Comparison of ENCODE assay signal across 9 mouse cellular contexts in the genomic region with DNA sequence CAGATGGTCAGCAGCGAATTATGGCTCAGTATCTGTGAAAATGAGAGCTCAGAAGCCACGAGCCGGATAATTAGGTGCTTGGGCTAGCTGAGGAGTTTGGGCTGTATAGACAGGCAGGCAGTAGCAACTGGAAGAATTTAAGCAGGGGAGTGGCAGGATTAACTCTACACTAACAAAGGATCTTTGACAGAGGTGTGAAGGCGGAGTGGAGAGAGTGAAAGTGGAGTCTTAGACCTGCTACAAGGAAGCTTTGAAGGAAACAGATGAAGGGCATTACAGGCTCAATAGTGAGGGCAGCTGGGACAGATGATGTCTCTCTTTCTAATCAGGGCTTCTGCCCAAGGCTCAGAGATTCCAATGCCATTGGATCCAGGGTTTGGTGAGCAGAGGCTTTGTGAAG. TPM values are rescaled to one million over a fixed set of nuclear protein-coding genes. Genes with fewer than 3 reads are reported as not detected.
DNase-seq lines count a peak whose midpoint lies in the region; ATAC-seq lines count a peak whose summit lies in the region.
"Had no signal": no experiment of that assay in that cellular context is flagged by ENCODE, and none has a peak within 500 bp of the region (broad histone marks: within the 10 kb centered on the region; RNA-seq: fewer than 3 reads in every experiment).

No protein-coding gene starts in this region.

- no peak for ATAC-seq in kidney, embryonic 14.5 days (ENCODE audit: low FRiP score, low TSS enrichment)
- no peak for ATAC-seq in embryonic facial prominence, embryonic 15.5 days (ENCODE audit: insufficient number of reproducible peaks, low FRiP score, low TSS enrichment, low read depth)
- no peak for ATAC-seq in liver, embryonic 13.5 days (ENCODE audit: low read depth)

- H3K4me1 ChIP-seq in kidney, embryonic 14.5 days (ENCODE audit: control insufficient read depth, insufficient read depth, low read length) = peaks cover 28% of the 10 kb centered on the region
- peaks cover 44% of the 10 kb centered on the region for H3K4me1 ChIP-seq in embryonic facial prominence, embryonic 15.5 days
- peaks cover 51% of the 10 kb centered on the region for H3K4me1 ChIP-seq in liver, embryonic 13.5 days (replicated peaks)

- DNase-seq in kidney, adult 18-20 months = no peak
- DNase-seq in R1 (ENCODE audit: low read depth, low spot score) = peak; percentile 65
- DNase-seq in liver, embryonic 13.5 days = no peak
- DNase-seq in adrenal gland, postnatal 10 days = no peak
- no peak for DNase-seq in T-cell, adult 2 months (ENCODE audit: low spot score)
- no peak for DNase-seq in adrenal gland, postnatal 36 days

- H3K4me3 ChIP-seq in kidney, embryonic 14.5 days (ENCODE audit: low read length) = no peak overlapping the region
- peak overlapping the region; percentile 84; the same call in 1 of the 2 replicates for H3K4me3 ChIP-seq in embryonic facial prominence, embryonic 15.5 days (replicated peaks)
- H3K4me3 ChIP-seq in liver, embryonic 13.5 days (replicated peaks) = peak overlapping the region; percentile 99

- WGBS in kidney, embryonic 14.5 days = 40% methylated on average over 4 of the region's 4 CpGs
- WGBS in embryonic facial prominence, embryonic 15.5 days = 53% methylated on average over 4 of the region's 4 CpGs
- WGBS in liver, embryonic 13.5 days (ENCODE audit: insufficient replicate concordance) = 75% methylated on average over 4 of the region's 4 CpGs

- H3K36me3 ChIP-seq in kidney, embryonic 14.5 days (ENCODE audit: control insufficient read depth, insufficient read depth, low read length) = no peaks in the 10 kb centered on the region; the same call in 1 of the 2 replicates
- no peaks in the 10 kb centered on the region for H3K36me3 ChIP-seq in embryonic facial prominence, embryonic 15.5 days
- H3K36me3 ChIP-seq in liver, embryonic 13.5 days = 0 out of 2 replicates have a peak, but pooled peaks cover 9% of the 10 kb centered on the region

- H3K9me3 ChIP-seq in kidney, embryonic 14.5 days (ENCODE audit: control insufficient read depth, low read length) = no peaks in the 10 kb centered on the region
- no peaks in the 10 kb centered on the region for H3K9me3 ChIP-seq in embryonic facial prominence, embryonic 15.5 days (replicated peaks)
- H3K9me3 ChIP-seq in liver, embryonic 13.5 days (replicated peaks) = no peaks in the 10 kb centered on the region

- H3K27ac ChIP-seq in kidney, embryonic 14.5 days (ENCODE audit: low read depth, low read length) = no peak overlapping the region
- H3K27ac ChIP-seq in embryonic facial prominence, embryonic 15.5 days (replicated peaks) = 0 out of 2 replicates have a peak overlapping the region, but pooled peaks have one; percentile 89
- H3K27ac ChIP-seq in liver, embryonic 13.5 days = peak overlapping the region; percentile 91

- no peak overlapping the region for H3K9ac ChIP-seq in kidney, embryonic 14.5 days (ENCODE audit: low read depth, low read length)
- H3K9ac ChIP-seq in embryonic facial prominence, embryonic 15.5 days = no peak overlapping the region
- H3K9ac ChIP-seq in liver, embryonic 13.5 days = peak overlapping the region; percentile 97

- no peaks in the 10 kb centered on the region for H3K27me3 ChIP-seq in kidney, embryonic 14.5 days (ENCODE audit: control insufficient read depth, insufficient read depth, low read length)
- H3K27me3 ChIP-seq in embryonic facial prominence, embryonic 15.5 days = no peaks in the 10 kb centered on the region
- H3K27me3 ChIP-seq in liver, embryonic 13.5 days = no peaks in the 10 kb centered on the region

- peak overlapping the region; percentile 89; the same call in 1 of the 2 replicates for H3K4me2 ChIP-seq in kidney, embryonic 14.5 days (replicated peaks; ENCODE audit: low read depth, low read length)
- peak overlapping the region; percentile 59 for H3K4me2 ChIP-seq in embryonic facial prominence, embryonic 15.5 days (replicated peaks)
- H3K4me2 ChIP-seq in liver, embryonic 13.5 days = peak overlapping the region; percentile 83

RNA-seq across cellular contexts. Expression of gene Prox2, which starts 1.1 kb away (rescaled TPM):
- polyA plus RNA-seq in kidney, embryonic 14.5 days (2014; fragmentation: Nextera tagmentation; extraction: Ambion mirVana) = 2.9 and 3.3 TPM in 2 replicates
- polyA plus RNA-seq in embryonic facial prominence, embryonic 15.5 days (2015; fragmentation: Nextera tagmentation; extraction: Ambion mirVana) = 3.1 and 4.0 TPM in 2 replicates
- polyA plus RNA-seq in liver, embryonic 13.5 days (2015; fragmentation: Nextera tagmentation; extraction: Ambion mirVana) = 3.0 and 3.1 TPM in 2 replicates
- 1 to 10 TPM; 6.2 to 7.5 TPM for total RNA-seq in adrenal gland, postnatal 10 days (2021)
- 1 to 10 TPM; 2.5 to 4.9 TPM for total RNA-seq in adrenal gland, postnatal 36 days (2021)

RNA-seq across cellular contexts. Expression of gene Dlst, which starts 1.2 kb away (rescaled TPM):
- polyA plus RNA-seq in kidney, embryonic 14.5 days (2014; fragmentation: Nextera tagmentation; extraction: Ambion mirVana) = 68.1 and 119 TPM in 2 replicates
- polyA plus RNA-seq in embryonic facial prominence, embryonic 15.5 days (2015; fragmentation: Nextera tagmentation; extraction: Ambion mirVana) = 105 and 106 TPM in 2 replicates
- 80.7 and 93.4 TPM in 2 replicates for polyA plus RNA-seq in liver, embryonic 13.5 days (2015; fragmentation: Nextera tagmentation; extraction: Ambion mirVana)
- total RNA-seq in adrenal gland, postnatal 10 days (2021) = 100 to 1,000 TPM; 710 to 782 TPM
- total RNA-seq in adrenal gland, postnatal 36 days (2021) = 100 to 1,000 TPM; 348 to 363 TPM

RNA-seq across cellular contexts. Expression of gene Rps6kl1, which starts 41.6 kb away (rescaled TPM):
- 0.61 and 1.0 TPM in 2 replicates for polyA plus RNA-seq in kidney, embryonic 14.5 days (2014; fragmentation: Nextera tagmentation; extraction: Ambion mirVana)
- 0.69 and 1.1 TPM in 2 replicates for polyA plus RNA-seq in embryonic facial prominence, embryonic 15.5 days (2015; fragmentation: Nextera tagmentation; extraction: Ambion mirVana)
- 0.73 and 0.74 TPM in 2 replicates for polyA plus RNA-seq in liver, embryonic 13.5 days (2015; fragmentation: Nextera tagmentation; extraction: Ambion mirVana)
- total RNA-seq in adrenal gland, postnatal 10 days (2021) = 1 to 10 TPM; 1.1 to 2.3 TPM
- under 1 TPM; 0.46 to 0.50 TPM for total RNA-seq in adrenal gland, postnatal 36 days (2021)
- total RNA-seq: megakaryocyte progenitor cell, adult 5-6 weeks had no signal
